Comparison of ENCODE assay signal across 21 mouse cellular contexts in the genomic region with DNA sequence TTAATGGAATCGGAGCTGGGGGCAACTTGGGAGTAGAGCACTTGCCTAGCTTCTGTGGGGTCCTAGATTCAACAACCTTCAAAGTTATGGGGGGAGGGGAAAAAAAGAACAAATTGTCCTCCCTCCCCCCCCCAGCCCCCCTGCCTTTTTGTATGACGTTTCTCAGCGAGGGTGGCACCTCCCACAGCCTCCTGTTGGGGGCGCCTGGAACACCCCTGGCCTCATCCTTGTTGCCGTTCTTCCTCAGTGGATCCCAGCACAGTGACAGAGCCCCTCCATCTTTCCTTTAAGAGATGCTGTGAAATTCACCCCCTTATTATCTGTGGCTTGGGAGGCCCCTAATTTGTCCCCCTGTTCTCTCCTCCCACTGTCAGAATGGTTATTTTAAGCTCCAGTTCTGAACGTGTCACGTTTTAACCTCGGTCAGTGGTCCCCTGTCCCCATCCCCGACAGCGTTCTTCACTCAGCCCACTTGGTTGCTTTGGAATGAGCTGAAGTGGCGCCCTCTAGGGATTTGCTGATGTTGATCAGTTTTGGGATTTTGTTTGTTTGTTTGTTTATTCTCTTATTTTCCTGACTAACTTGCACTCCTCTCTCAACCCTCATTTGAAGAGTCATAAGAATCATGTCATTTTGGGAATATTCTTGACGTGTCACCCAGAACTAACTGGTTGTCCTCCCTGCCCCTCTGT. TPM values are rescaled to one million over a fixed set of nuclear protein-coding genes. Genes with fewer than 3 reads are reported as not detected.
DNase-seq lines count a peak whose midpoint lies in the region; ATAC-seq and TF ChIP-seq lines count a peak whose summit lies in the region.
"Had no signal": no experiment of that assay in that cellular context is flagged by ENCODE, and none has a peak within 500 bp of the region (broad histone marks: within the 10 kb centered on the region; RNA-seq: fewer than 3 reads in every experiment).

No protein-coding gene starts in this region.

- 40% methylated on average over 12 of the region's 12 CpGs for WGBS in cerebellum, adult 2 months
- WGBS in kidney, postnatal 0 days = 51% methylated on average over 12 of the region's 12 CpGs
- WGBS in thymus, adult 2 months = 78% methylated on average over 12 of the region's 12 CpGs

- no peak for TF ChIP-seq POLR2A in cerebellum, adult 2 months (IDR thresholded peaks at IDR 0.05; ENCODE audit: borderline replicate concordance, insufficient read depth, low read length)
- no peak for TF ChIP-seq POLR2A in ES-Bruce4 (IDR thresholded peaks at IDR 0.05; ENCODE audit: insufficient read depth, low read length)
- no peak for TF ChIP-seq POLR2A in cortical plate, adult 2 months (IDR thresholded peaks at IDR 0.05; ENCODE audit: extremely low read depth, insufficient read depth, low read length)
- no peak for TF ChIP-seq POLR2A in thymus, adult 2 months (IDR thresholded peaks at IDR 0.05; ENCODE audit: control insufficient read depth, extremely low read depth, insufficient read depth, low read length, poor library complexity)

- peak overlapping the region; percentile 47; the same call in 1 of the 2 replicates for H3K27ac ChIP-seq in cerebellum, adult 2 months (ENCODE audit: insufficient read depth, low read length)
- no peak overlapping the region for H3K27ac ChIP-seq in kidney, postnatal 0 days
- H3K27ac ChIP-seq in ES-Bruce4 (ENCODE audit: insufficient read depth, low read length) = no peak overlapping the region
- H3K27ac ChIP-seq in cortical plate, adult 2 months (ENCODE audit: insufficient read depth, low read length) = no peak overlapping the region
- no peak overlapping the region for H3K27ac ChIP-seq in thymus, adult 2 months (ENCODE audit: control insufficient read depth, insufficient read depth, low read length)
- H3K27ac ChIP-seq: embryonic facial prominence, embryonic 13.5 days; heart, embryonic 15.5 days; hindbrain, embryonic 12.5 days had no signal

- H3K9me3 ChIP-seq in kidney, postnatal 0 days (replicated peaks; ENCODE audit: low read length) = no peaks in the 10 kb centered on the region
- H3K9me3 ChIP-seq in ES-Bruce4 (replicated peaks; ENCODE audit: control insufficient read depth, insufficient read depth, low read length, poor library complexity, severe bottlenecking) = no peaks in the 10 kb centered on the region
- H3K9me3 ChIP-seq: embryonic facial prominence, embryonic 13.5 days; heart, embryonic 15.5 days; hindbrain, embryonic 12.5 days; megakaryocyte, embryonic 14.5 days had no signal

- peaks cover 21% of the 10 kb centered on the region for H3K4me1 ChIP-seq in cerebellum, adult 2 months (ENCODE audit: control insufficient read depth, insufficient read depth, low read length)
- H3K4me1 ChIP-seq in kidney, postnatal 0 days (replicated peaks; ENCODE audit: insufficient read depth, low read length) = no peaks in the 10 kb centered on the region
- no peaks in the 10 kb centered on the region for H3K4me1 ChIP-seq in ES-Bruce4 (ENCODE audit: control insufficient read depth, insufficient read depth, low read length)
- H3K4me1 ChIP-seq in cortical plate, adult 2 months (ENCODE audit: control insufficient read depth, insufficient read depth, low read length) = no peaks in the 10 kb centered on the region
- no peaks in the 10 kb centered on the region for H3K4me1 ChIP-seq in thymus, adult 2 months (replicated peaks; ENCODE audit: control insufficient read depth, insufficient read depth, low read length)
- H3K4me1 ChIP-seq: embryonic facial prominence, embryonic 13.5 days; heart, embryonic 15.5 days; hindbrain, embryonic 12.5 days had no signal

- no peak for ATAC-seq in kidney, postnatal 0 days (replicated peaks; ENCODE audit: low FRiP score, low read depth)
- ATAC-seq: CD4-positive, CD25-positive, alpha-beta regulatory T cell, adult 4 months; forebrain, embryonic 16.5 days; intestine, embryonic 16.5 days; liver, postnatal 0 days had no signal

- H3K9ac ChIP-seq in kidney, postnatal 0 days (ENCODE audit: low read depth, low read length) = no peak overlapping the region
- no peak overlapping the region for H3K9ac ChIP-seq in ES-Bruce4 (ENCODE audit: low read depth, poor library complexity, severe bottlenecking)
- H3K9ac ChIP-seq: embryonic facial prominence, embryonic 13.5 days; heart, embryonic 15.5 days; hindbrain, embryonic 12.5 days; liver, postnatal 0 days had no signal

- no peak; the same call in 1 of the 2 replicates for TF ChIP-seq CTCF in cerebellum, adult 2 months (IDR thresholded peaks at IDR 0.05; ENCODE audit: borderline replicate concordance, insufficient read depth, low read depth, low read length)
- peak; percentile 1; the same call in 1 of the 2 replicates for TF ChIP-seq CTCF in kidney, postnatal 0 days (IDR thresholded peaks at IDR 0.05; ENCODE audit: low read depth)
- TF ChIP-seq CTCF in ES-Bruce4 (IDR thresholded peaks at IDR 0.05; ENCODE audit: low read depth, low read length) = peak; percentile 45
- 0 out of 2 replicates have a peak, but pooled peaks have one; percentile 7 for TF ChIP-seq CTCF in cortical plate, adult 2 months (IDR thresholded peaks at IDR 0.05; ENCODE audit: extremely low read depth, insufficient read depth, low read length)
- TF ChIP-seq CTCF in thymus, adult 2 months (IDR thresholded peaks at IDR 0.05; ENCODE audit: borderline replicate concordance, control insufficient read depth, extremely low read depth, insufficient read depth, low read length, poor library complexity) = no peak

- no peak for TF ChIP-seq EP300 in ES-Bruce4 (IDR thresholded peaks at IDR 0.05; ENCODE audit: insufficient read depth, low read depth, low read length)

- H3K4me3 ChIP-seq in cerebellum, adult 2 months (replicated peaks; ENCODE audit: insufficient read depth, low read depth, low read length) = no peak overlapping the region
- H3K4me3 ChIP-seq in kidney, postnatal 0 days (replicated peaks; ENCODE audit: low read depth, low read length) = no peak overlapping the region
- H3K4me3 ChIP-seq in ES-Bruce4 (ENCODE audit: low read depth, low read length) = 0 out of 2 replicates have a peak overlapping the region, but pooled peaks have one; percentile 6
- no peak overlapping the region for H3K4me3 ChIP-seq in cortical plate, adult 2 months (ENCODE audit: insufficient read depth, low read length)
- H3K4me3 ChIP-seq in thymus, adult 2 months (ENCODE audit: control insufficient read depth, insufficient read depth, low read length) = no peak overlapping the region
- H3K4me3 ChIP-seq: embryonic facial prominence, embryonic 13.5 days; heart, embryonic 15.5 days; hindbrain, embryonic 12.5 days; megakaryocyte, embryonic 14.5 days had no signal

- no peaks in the 10 kb centered on the region for H3K36me3 ChIP-seq in kidney, postnatal 0 days (ENCODE audit: insufficient read depth, low read length)
- H3K36me3 ChIP-seq in ES-Bruce4 (ENCODE audit: control insufficient read depth, insufficient read depth, low read length, poor library complexity, severe bottlenecking) = no peaks in the 10 kb centered on the region
- H3K36me3 ChIP-seq in thymus, adult 2 months (ENCODE audit: control insufficient read depth, insufficient read depth, low read length) = no peaks in the 10 kb centered on the region
- H3K36me3 ChIP-seq: embryonic facial prominence, embryonic 13.5 days; heart, embryonic 15.5 days; hindbrain, embryonic 12.5 days had no signal

- no peaks in the 10 kb centered on the region for H3K27me3 ChIP-seq in cerebellum, adult 2 months (ENCODE audit: control insufficient read depth, insufficient read depth, low read length)
- no peaks in the 10 kb centered on the region for H3K27me3 ChIP-seq in kidney, postnatal 0 days (ENCODE audit: insufficient read depth, low read length)
- H3K27me3 ChIP-seq in ES-Bruce4 (ENCODE audit: control insufficient read depth, insufficient read depth, low read length, poor library complexity, severe bottlenecking) = no peaks in the 10 kb centered on the region
- H3K27me3 ChIP-seq in thymus, adult 2 months (ENCODE audit: control insufficient read depth, insufficient read depth, low read length) = no peaks in the 10 kb centered on the region
- H3K27me3 ChIP-seq: embryonic facial prominence, embryonic 13.5 days; heart, embryonic 15.5 days; hindbrain, embryonic 12.5 days; megakaryocyte, embryonic 14.5 days had no signal

- no peak overlapping the region for H3K4me2 ChIP-seq in kidney, postnatal 0 days (ENCODE audit: low read length)
- H3K4me2 ChIP-seq: embryonic facial prominence, embryonic 13.5 days; heart, embryonic 15.5 days; hindbrain, embryonic 12.5 days had no signal

- DNase-seq in cerebellum, adult 2 months = no peak
- DNase-seq in cerebellum, adult 11-12 months = no peak
- no peak for DNase-seq in kidney, postnatal 0 days (ENCODE audit: low spot score)
- DNase-seq in kidney, adult 11 months = no peak
- no peak for DNase-seq in embryo, embryonic 11 days
- no peak for DNase-seq in thymus, adult 2 months
- DNase-seq: liver, postnatal 0 days; lung, postnatal 14 days; right cerebral cortex, postnatal 14 days had no signal

RNA-seq across cellular contexts. Expression of gene Smndc1, which starts 12.5 kb away (rescaled TPM):
- 24.6 and 26.1 TPM in 2 replicates for polyA plus RNA-seq in cerebellum, adult 2 months (2012; rRNA removed)
- 47.2 and 47.6 TPM in 2 replicates for polyA plus RNA-seq in kidney, postnatal 0 days (2015; fragmentation: Nextera tagmentation; extraction: Ambion mirVana)
- polyA plus RNA-seq in ES-Bruce4 (2011; ENCODE audit: insufficient read depth, insufficient read length, low read depth, missing spikeins) = 72.0 and 77.6 TPM in 2 replicates
- 19.9 TPM in 2 replicates for polyA plus RNA-seq in cortical plate, adult 2 months (2012; rRNA removed)
- polyA plus RNA-seq in thymus, adult 2 months (2012; rRNA removed) = 6.7 and 6.8 TPM in 2 replicates

RNA-seq across cellular contexts. Expression of gene Gm10197, which starts 31.3 kb away (rescaled TPM):
- not detected in 2 replicates for polyA plus RNA-seq in cerebellum, adult 2 months (2012; rRNA removed)
- polyA plus RNA-seq in kidney, postnatal 0 days (2015; fragmentation: Nextera tagmentation; extraction: Ambion mirVana) = not detected in 2 replicates
- polyA plus RNA-seq in ES-Bruce4 (2011; ENCODE audit: insufficient read depth, insufficient read length, low read depth, missing spikeins) = not detected in 2 replicates
- polyA plus RNA-seq in cortical plate, adult 2 months (2012; rRNA removed) = not detected in 2 replicates
- polyA plus RNA-seq in thymus, adult 2 months (2012; rRNA removed) = not detected in 2 replicates
- polyA plus RNA-seq: CD4-positive, CD25-positive, alpha-beta regulatory T cell, adult 4 months; embryonic facial prominence, embryonic 13.5 days; forebrain, embryonic 16.5 days; gonadal fat pad, adult 2 months; heart, embryonic 15.5 days; hindbrain, embryonic 12.5 days; intestine, embryonic 16.5 days; limb, embryonic 14.5 days; liver, postnatal 0 days; midbrain, postnatal 0 days had no signal

Comparison
In these comparisons a context has a peak if more than half of its experiments do, and no peak if none do; other contexts are left out.
1. CTCF ChIP-seq: peak in kidney, postnatal 0 days (single experiment), ES-Bruce4 (single experiment) and cortical plate, adult 2 months (single experiment); none in cerebellum, adult 2 months (single experiment) and thymus, adult 2 months (single experiment).